Mouse (Mus musculus): ENCODE measurements around the gene Plekhb2.
A peak's percentile ranks its signal among the peaks of the same experiment; 100 is the strongest.

Plekhb2 gene

DNA sequence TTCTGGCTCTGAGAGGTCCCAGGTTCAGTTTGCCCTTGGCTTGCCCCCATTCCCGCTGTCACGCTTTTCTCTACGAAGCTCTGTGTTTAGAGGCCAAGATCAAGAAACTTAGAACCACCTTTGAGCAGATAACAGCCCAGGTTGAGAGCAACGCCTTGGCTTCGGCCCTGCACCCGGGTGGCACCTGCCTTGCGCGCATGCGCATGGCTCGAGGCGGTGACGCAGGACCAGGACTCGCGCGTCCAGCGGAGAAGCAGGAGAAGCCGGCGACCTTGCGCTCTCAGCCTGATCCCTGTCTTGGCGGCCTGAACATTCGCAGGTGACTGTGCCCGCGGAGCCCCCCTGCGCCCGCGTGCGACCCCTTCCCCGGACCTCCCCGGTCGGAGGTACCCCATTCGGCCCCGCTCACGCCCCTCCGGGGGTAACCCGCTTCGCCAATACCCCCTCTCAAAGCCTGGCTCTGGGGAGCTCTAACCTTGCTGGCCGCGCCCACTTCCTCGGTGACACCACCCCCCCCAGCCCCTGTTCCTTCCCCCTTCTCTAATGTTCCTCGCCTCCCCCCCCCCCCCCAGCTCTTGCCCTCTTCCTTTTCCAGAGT, at the start of gene Plekhb2:
TSS of gene Plekhb2 (plus strand) at position 232 of the 598 bp plus-strand sequence.
- DNase-seq (ENCODE audit: low spot score), result peak; percentile 62

DNA sequence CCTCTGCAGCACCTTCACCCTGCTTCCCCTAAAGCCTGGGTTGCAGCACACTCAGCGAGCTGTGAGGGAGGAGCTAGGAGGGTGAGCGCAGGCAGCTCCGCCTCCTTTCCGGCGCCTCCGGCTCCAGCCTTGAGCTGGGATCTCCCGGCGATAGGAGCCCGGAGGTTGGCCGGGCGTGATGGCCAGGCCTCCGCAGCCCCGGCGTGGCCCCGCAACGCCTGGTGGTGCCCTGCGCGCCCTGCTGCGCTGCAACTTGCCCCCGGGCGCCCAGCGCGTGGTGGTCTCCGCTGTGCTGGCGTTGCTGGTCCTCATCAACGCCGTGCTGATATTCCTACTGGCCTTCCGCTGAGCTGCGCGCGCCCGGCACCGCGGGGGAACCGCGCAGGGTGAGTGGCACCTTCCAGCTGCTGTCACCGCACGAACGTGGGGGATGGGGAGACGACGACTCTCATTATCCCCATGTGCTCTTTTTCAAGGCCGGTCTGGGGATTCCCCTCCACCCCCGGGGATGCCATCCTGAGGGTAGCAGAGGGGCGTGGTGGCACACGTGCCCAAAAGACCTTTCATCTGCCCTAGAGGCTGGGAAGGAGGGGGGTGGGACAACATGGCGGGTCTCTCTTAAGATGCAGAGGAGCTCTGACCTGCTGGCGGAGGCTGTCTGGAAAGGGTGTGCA, 48.0 kb upstream of the Plekhb2 start:
- peak; percentile 29 for DNase-seq (ENCODE audit: low spot score)

DNA sequence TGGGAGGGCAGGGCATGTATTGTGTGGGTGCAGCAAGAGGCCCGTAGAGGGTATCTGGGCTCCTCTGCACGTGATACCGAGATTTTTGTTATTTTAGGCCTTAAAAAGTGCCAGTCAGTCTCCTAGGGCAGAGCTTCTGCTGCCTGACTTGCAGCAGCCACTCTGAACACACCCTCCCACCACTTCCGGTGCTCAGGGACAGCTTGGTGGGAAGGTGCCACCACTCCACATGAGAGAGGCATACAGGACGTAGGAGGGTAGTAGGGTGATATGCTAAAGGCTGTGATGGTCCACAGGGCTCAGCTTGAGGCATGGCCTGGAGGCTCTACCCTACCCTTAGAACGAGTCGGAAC, 47.5 kb upstream of the Plekhb2 start:
- no peak for DNase-seq (ENCODE audit: low spot score)

DNA sequence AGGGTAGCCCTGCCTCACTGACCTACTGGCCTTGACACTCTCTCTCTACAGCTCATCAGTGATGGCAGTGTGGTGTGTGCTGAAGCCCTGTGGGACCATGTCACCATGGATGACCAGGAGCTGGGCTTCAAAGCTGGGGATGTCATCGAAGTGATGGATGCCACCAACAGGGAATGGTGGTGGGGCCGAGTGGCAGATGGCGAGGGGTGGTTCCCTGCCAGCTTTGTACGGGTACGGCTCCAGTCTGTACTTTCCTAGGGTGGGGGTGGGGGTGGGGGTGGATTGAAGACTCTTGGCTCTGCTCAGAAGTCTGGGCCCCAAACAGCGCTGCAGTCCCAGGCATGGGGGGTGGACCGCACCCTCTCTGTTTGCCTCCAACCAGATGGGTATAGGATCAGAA, 44.9 kb upstream of the Plekhb2 start:
- no peak for DNase-seq (ENCODE audit: low spot score)

DNA sequence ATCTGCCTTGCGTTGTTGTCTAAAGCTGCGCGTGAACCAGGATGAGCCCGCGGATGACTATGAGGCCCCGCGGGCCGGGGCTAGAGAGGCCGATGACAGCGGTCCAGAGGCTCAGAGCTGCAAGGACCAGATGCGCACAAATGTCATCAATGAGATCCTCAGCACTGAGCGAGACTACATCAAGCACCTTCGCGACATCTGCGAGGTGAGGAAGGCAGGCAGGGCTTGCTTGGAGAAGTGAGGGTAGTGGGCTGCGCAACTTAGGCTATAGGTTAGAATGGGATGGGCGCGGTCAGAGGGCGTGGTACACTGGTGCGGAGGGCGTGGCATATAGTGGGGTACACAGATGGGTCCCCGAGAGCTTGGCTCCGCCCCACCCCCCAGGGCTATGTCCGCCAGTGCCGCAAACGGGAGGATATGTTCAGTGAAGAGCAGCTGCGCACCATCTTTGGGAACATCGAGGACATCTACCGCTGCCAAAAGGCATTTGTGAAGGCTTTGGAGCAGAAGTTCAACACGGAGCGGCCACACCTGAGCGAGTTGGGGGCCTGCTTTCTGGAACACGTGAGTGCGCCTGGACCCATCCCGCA, 43.8 kb upstream of the Plekhb2 start:
- no peak for DNase-seq (ENCODE audit: low spot score)

DNA sequence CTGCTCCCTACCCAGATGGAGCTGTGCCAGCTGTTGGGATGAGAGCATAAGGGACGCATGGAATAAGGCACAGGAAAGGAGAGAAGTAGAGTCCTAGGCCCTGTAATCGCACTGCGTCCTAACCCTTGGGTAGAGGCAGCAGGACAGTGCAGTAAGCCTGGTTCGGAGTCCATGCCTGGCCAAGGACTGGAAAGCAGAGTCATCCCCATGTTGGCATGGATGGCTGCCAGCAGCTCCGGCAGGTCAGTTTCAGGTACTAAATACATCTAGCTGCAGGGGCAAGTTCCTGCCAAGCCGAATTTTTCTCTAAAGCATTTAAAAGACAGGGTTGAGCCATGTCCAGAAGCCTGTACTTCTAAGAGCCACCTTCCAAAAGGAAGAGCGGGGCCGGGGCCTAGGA, 41.3 kb upstream of the Plekhb2 start:
- no peak for DNase-seq (ENCODE audit: low spot score)

DNA sequence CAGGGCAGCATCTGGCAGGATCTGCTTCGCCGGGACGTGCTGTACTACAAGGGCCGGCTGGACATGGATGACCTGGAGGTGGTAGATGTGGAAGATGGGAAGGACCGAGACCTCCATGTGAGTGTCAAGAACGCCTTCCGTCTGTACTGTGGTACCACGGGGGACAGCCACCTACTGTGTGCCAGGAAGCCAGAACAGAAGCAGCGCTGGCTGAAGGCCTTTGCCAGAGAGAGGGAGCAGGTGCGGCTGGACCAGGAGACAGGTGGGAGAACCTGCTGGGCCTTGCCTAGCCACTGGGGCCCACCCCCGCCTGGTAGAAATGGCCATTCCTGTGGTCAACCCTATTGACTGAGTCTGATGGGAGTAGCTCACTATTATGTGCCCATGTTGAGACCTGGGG, 39.5 kb upstream of the Plekhb2 start:
- no peak for DNase-seq (ENCODE audit: low spot score)

DNA sequence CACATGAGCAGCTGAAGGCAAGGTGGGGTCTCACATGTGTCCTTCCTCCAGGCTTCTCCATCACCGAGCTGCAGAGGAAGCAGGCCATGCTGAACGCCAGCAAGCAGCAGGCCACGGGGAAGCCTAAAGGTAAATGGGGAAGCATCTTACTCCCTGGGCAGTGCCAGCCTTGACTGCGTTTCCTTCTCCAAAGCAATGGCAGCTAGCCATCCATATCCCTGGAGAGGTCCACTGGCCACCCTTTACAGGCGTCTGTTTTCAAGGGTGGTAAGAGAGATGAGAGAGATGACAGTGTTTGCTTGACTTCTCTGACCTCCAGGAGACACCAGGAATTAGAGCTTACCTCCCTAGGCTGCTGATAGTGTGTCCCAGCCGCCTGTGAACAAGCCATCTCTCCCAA, 38.7 kb upstream of the Plekhb2 start:
- no peak for DNase-seq (ENCODE audit: low spot score)

DNA sequence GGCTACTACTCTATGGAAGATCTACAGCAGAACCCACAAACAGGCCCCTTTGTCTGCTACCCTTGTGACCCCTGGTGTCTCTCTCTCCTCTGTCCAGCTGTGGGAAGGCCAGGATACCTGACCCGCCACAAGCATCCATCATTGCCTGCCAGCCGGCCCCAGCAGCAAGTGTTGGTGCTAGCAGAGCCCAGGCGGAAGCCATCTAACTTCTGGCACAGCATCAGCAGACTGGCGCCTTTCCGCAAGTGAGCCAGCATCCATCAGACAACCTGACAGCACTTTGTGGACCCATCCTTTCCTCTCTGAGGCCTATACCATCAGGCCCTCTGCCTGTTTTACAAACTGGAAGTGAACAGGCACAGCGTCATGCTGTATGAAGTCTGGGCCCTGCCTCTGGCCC, 38.2 kb upstream of the Plekhb2 start:
- no peak for DNase-seq (ENCODE audit: low spot score)

DNA sequence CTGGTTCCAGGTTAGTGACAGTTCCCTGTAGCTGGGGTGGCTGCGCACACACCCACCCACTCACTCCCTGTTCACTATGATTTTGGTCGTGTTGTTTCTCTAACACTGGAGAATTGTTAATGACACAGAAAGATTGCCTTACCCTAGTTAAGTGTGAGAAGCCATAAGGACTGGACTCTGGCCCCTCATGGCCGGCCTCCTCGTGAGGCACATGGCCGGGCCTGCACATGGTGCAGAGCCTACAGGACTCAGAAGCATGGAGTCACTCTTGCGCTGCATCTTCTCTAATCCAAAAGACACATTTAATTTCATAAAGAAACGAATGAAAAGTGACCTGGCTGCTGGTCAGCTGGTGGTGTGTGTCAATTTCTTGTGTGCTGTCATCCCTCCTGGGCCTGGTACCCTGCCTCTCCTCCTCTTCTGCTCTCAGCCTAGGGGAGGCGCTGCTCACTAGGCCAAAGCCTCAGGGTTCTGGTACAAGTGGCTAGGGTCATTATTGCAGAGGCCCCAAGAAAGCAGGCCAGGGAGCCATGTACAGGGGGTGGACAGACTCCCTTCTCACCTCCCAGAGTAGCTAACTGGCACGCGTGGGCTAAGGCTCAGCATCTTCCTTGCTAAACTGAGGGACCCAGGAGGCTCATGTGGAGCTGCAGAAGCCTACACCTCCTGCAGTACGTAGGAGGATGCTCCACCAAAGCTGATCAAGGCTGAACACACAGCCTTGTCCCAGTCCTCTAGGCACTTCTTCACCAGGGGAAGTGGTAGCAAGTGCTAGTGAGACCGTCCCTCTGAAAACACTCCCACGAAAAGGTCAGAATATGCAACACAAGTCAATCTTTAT, 37.1 kb upstream of the Plekhb2 start:
- DNase-seq (ENCODE audit: low spot score), result no peak

DNA sequence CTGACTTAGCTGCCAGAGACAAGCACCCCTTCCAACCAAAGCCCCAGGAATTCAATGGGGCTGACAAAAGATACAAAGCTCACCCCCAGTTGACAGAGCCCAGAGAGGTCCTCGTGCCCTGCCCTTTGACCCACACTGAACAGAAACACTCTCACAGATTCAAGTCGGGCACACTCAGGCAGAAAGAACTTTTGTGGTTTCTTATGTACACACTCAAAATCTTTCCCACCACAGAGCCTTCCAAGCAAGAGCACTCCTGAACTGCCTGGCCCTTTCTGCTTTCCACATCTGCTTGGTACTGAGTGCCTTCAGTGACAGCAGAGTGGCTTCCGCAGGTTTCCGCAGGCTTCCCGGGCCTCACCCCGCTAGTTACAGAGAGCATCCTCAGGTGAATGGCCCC, 33.9 kb upstream of the Plekhb2 start:
- DNase-seq (ENCODE audit: low spot score), result no peak

DNA sequence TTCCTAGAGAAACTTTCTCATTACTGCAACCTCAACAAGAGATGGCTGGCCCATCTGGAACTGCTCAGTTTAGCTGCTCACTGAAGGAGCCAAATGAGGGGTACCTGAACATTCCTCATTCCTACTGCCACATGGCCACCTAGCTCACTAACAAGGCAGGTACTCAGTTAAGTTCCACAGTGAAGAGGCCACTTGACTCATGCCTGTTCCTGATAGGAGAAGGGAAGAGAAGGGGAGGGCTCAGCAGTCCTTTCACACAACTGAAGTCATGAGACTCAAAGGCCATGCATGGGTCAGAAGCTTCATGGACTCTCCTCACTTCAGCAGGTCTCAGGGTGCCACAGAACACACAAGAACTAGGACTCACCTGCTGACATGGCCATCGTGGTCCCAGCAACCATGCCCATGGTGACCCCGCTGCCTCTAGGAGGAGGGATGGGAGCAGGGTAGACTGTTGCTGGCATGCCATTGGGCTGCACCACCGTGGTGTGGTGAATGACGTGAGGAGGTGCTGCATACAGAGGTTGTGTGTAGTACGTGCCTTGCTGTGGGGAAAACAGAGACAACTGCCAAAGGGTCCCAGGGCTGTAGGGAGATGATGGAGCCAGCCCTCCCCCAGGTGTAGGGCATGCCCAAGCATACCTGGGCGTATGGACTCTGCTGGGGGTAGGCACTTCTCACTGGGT, 30.4 kb upstream of the Plekhb2 start:
- DNase-seq (ENCODE audit: low spot score), result no peak

DNA sequence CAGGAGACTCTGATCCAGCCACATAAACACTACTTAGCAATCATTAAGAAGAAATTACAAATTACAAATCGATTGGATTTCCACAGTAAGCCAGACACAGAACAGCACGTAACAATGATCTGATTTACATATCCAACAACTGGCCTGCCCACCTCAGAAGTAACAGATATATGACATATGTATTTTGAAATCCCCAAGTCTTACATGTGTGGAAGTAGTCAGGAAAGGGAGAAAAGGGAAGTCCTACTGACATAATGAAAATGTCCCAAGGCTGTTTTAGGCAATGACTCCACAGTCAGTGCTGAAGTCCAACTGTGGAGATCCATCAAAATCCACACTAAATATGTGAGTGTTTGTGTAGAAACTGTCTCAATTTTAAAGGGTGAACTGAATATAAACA, 28.4 kb upstream of the Plekhb2 start:
- no peak for DNase-seq (ENCODE audit: low spot score)

DNA sequence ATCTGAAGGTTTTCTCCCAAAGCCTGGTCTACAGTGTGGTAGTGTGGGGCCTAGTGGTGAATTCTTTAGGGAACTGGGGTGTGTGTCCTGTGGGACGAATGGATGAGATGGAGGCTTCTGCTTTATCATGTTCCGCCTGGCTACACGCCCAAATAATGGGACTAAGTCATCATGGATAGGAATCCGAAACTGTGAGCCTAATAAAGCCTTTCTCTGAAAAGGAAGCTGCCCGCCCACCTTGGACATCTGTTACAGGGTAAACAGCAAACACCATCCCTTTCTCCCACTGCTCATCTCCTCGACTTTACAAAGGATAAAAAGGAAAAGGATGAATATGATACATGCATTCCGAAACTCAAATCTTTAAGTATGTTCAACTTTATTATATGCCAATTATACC, 27.8 kb upstream of the Plekhb2 start:
- no peak for DNase-seq (ENCODE audit: low spot score)

DNA sequence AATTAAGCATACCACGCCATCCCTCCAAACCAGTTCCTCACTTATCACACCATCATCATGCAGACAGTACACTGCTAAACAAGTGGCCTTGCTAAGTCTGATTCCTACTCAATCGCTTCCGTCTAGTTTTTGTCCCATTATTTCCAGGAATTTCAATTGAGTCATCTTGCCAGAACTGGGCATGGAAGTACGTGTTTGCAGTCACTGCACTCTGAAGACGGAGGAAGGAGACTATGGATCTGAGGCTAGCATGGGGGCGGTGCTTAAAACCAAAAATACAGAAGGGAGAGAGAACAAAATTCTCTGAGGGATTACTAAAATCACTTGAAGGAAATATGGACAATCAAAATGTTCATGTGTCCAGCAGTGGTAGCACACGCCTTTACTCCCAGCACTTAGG, 27.0 kb upstream of the Plekhb2 start:
- no peak for DNase-seq (ENCODE audit: low spot score)

DNA sequence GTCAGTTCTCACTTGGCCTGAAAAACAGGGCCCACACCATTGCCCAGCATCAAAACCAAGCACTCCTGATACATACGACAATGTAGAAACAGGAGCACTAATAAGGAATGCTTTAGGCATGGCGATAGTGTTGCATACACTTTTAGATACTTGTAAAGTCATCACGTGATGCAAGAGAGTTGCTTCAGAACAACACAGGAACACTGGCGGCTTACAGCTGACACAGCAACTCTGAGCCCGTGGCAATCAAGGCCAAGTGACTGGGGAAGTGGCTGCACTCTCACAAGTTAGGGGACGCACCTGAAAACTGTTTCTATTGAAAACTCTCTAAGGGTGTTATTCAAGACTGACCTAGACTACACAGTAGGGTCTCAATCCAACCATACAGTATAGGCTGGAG, 26.4 kb upstream of the Plekhb2 start:
- no peak for DNase-seq (ENCODE audit: low spot score)

DNA sequence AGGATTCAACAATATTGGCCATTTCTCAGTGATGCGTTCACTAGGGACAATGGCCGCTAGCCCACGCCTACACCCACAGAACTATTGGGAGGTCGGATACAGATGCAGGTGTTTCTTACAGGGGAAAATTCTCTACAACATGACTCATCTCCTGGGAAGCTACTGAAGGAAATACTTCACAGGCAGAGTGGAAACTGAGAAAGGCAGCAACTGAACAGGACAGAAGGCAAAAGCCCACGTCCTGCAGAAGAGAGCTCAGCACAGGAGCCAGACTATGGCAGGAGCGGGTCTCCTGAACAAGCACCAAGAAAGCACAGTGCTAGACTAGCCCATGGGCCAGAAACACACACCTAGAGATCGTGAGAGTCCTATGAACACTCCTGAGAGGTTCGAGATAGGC, 25.6 kb upstream of the Plekhb2 start:
- DNase-seq (ENCODE audit: low spot score), result no peak

DNA sequence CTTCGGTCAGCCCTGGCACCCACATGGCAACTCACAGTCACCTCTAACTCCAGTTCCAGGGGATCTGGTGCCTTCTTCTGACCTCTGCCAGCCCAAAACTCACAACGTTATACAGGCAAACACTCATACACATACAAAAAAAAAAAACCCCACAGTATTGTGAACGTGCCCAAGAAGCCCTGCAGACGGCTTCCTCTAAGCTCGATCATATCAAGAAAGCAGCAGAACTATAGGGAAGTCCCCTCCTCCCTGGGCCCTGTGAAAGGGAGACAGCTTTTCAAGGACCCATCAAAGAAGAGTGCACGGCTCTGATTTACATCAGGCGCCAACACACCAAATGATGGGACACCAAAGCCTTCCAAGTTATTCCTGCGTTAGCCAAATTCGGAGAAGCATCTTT, 23.9 kb upstream of the Plekhb2 start:
- no peak for DNase-seq (ENCODE audit: low spot score)

DNA sequence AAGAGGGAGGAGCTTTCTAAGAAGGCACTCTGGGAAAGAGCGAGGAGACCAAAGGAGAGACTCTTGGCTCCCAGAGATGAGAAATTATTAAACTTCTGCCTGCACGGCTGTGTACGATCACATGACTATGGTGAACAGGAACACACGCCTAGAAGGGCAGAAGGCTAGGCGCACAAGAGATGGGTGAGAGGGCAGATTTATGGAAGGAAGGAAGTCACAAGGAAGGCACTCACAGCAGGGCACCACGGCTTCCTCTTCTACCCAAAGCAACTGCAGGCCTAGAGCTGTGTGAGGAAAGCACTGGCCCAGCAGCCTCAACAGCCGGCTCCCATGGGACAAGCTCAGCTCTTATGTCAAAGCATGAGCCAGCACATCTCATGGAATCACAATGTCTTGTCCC, 21.9 kb upstream of the Plekhb2 start:
- DNase-seq (ENCODE audit: low spot score), result no peak

DNA sequence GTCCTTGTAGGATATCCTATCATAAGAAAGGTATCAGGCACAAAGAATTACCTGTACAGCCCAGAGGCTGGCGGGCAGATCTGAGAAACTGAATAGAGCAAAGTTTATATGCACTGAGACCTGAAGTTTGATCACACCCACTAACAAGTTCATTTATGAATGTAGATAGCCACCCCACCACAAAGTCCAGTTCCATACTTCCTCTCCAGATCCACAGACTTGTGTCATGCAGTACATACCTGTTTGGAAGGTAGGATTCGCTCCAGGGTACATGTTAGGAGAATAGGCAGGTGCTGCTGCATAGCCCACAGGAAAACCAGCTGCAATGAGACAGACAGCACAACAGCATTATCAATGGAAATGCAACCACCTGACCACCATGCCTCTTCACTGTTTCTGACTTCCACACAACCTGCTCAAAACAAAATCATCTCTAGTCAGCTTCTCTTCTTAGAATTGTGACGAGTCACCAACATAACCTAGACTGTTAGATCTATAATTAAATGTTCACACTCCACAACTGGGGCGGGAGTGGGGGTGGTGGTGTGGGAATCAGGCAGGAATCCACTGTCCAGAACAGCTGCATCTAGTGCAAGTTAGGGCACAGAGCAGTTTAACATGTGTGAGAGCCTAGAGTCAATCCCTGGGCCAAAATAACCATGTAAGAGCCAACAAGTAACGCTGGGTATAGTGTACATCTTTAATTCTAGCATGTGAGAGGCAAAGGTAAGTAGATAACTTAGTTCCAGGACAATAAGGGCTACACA, 21.1 kb upstream of the Plekhb2 start:
- DNase-seq (ENCODE audit: low spot score), result no peak

DNA sequence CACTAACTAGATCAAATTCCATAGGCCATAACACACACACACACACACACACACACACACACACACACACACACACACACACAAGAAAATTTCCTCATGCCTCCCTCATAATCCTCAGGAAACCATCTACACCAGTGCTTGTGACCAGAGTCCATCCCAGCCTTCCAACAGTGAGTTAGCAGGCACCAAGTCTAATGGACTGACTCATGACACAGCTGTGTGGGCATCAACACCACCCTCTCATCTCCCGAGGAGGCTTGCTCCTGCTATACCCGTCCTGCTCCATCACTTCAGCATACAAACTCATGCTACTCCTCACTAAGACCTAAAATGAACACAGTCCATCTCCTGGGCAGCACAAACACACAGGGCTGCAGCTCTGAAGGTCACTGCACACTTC, 18.8 kb upstream of the Plekhb2 start:
- no peak for DNase-seq (ENCODE audit: low spot score)

DNA sequence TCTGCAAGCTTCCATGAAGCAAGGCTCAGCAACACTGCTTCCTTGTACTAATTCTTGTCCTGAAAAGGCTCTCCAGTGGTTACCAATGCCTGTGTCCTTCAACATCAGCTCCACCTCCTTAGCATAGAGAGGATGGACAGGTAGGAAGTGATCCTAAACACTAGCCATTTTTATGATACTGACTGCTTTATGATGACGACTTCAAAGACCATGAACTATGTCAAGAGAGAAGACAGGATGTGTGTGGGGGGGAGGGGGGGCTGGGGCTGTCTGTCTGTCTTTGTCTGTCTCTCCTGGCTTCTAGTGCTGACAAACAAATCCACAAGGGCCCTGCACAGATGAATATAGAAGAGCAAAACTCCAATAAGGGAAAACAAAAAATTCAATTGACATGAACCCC, 18.4 kb upstream of the Plekhb2 start:
- DNase-seq (ENCODE audit: low spot score), result no peak

Data from ovary, postnatal 14 days (tissue).